Mouse (Mus musculus) telencephalon, adult 2 months (tissue): ENCODE data around the gene Rnf187.

ENCODE experiments used
- DNase-seq: peaks from one replicate; pipeline ENCODE4 v3.0.0-alpha.2; 2011; ENCODE audit warnings: low read depth, low spot score

Rnf187 gene

DNA sequence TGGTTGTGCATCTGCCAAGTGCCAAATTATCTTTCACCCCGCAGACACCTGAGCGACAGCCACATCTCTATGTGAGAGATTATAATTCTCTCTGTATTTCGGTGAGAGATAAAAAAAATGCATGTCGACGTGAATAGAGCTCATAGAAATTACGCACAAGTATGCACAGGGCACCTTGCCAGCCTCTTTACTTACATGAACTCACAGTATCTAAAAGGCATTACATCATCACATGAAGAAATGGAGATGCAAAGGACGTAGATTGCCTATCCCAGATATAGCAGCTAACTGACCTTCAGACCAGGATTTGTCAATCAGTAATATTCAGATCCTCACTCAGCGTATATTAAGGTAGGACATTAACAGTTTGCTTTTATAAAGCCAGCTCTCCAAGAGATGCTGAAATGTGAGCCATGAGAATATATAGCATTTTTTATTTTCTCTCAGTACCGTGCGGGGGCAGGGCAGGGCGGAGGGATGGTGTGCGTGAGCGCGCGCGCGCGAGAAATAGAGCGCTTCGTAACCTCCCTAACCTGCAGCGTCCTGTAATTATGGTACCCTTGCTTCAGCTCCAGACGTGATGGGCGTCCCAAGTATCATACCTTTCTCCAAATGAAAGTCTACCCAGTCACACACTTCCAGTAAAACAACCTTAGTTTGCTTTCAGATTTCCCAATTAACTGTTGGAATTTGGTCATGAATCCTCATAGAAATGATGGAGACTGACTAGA, 9.2 kb upstream of the Rnf187 start:
- no peak for DNase-seq

DNA sequence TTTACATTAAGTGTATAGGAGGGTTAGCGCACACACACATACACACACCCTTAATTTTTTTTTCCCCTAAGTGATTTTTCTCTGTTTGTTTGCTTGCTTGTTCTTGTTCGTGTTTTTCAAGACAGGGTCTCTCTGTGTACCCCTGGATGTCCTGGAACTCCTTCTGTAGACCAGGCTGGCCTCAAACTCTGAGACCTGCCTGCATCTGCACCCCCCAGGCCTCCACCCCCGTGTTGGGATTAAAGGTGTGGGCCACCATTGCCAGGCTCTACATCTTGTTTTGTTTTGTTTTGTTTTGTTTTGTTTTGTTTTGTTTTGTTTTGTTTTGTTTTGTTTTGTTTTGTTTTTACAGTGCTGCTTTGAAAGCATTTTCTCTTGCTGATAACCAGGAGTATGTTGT, 8.6 kb upstream of the Rnf187 start:
- no peak for DNase-seq

DNA sequence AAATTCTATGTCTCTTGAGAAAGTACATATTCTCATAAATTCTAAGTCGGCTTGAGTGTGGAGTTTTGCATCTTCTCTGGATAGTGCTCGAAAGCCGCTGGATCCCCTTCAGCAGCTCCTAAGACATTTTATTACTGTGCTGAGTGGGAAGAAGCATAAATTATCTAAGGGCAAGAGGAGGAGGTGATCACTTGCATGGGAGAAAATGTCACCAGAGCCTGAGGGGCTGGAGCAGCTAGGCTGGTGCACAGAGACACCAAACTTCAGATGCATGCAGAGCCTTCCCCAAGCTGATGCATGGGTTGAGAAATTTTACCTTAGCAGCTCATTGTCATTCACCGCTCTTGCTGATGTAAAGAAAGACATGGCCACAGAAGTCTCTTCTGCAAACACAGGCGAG, 5.4 kb upstream of the Rnf187 start:
- no peak for DNase-seq

DNA sequence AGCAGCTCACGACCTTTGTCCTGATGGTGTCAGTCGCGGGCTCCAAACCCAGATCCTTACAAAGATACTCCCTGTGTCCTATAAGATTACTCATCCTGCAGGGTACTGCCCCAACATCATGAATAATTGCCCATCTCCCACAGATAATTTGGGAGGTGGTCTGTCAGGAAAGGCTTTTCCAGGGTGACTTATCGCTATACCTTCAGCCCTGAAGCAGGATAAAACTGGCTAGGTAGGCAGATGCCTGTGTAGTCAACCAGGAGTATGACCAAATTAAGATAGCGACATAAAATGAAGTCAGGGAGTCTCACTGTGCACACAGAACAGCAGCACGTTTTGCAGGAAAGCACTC, 348 bp upstream of the Rnf187 start:
- no peak for DNase-seq

DNA sequence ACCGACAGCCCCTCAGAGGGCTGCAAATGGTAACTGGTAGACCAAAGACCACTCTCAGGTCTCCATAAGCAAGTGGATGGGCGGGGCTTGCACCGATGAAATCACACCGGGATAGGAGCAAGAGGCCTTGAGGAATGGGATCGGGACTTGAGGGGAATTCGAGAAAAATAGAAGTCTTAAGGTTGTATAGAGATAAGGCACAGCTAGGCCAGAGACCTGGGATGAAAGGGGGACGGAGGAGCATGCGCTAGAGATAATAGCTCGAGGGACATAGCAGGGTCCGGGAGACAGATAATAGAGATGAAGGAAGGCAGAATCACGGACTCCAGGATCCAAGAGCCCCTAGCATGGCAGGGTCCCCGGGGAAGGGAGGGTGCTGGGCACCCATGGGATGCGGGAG, 807 bp downstream of the Rnf187 start:
- no peak for DNase-seq

DNA sequence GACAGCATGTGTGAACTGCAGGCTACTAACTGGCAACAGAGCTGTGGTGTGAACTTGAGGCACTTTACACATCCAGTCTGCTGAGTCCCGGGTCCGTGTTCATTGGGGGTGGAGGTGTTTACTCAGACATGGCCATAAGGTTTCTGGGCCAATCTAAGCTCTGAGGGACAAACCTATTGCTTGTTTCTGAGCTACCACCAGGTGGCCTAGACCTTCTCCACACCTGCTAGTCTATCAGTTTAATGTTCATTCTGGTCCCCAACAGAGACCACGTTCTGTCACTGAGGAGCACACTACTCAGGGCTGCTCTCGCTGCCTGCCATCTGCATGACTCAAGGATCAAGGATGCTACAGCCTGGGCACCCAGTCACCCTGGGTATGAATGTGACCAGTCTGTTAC, 7.1 kb downstream of the Rnf187 start:
- DNase-seq = no peak

DNA sequence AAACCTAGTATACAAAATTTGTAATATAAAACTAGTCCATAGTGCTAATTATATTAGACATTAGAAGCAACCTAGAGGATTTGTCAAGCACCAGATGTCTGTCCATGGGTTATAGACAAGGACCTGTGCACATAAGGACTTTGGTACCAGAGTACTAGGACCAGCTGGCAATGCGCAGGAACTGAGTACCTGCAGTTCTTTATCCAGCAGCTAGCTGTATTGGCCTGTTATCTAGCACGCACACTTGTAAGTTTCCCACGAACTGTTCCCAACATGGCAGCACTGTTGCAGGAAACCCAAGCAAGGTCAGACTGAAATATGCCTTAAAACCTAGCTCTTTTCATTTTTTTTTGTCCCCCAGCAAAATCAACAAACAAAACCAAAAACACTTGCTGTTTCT, 8.5 kb downstream of the Rnf187 start:
- no peak for DNase-seq

DNA sequence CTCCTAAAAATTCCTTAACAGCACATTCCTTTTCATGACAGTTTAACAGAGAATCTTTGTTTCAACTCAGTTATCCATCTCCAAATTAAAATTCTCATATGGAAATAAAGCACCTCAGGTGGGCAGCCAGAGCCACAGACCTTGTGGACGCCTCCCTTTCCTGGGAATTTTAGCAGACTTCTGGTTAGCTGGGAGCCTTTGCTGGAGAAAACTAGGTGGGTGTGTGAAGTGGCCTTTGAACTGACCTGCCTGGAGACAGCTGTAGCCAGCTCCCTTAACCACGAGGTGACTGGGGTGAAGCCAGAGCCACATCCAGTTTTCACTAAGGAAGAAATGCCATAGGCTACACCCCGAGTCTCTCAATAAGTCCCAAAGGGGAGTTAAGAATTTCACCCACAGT, 9.1 kb downstream of the Rnf187 start:
- no peak for DNase-seq

DNA sequence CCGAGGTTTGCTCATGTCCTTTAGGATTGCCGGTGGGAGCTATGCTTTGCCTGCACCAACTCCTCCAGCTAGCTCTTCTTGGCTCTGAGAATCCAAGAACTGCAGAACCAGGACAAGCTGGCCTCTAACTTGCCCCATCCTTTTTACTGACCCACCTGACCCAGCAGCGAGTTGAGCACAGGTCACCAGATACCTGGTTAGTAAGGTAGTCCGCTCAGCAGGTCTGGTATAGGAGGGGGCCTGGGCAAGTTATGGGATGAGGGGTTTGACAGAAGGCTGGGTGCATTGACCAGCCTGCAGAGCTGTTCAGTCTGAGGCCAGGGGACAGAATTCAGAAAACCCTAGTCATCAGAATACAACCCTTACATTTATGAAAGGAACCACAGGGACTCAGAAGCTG, 9.7 kb downstream of the Rnf187 start:
- DNase-seq = no peak

DNA sequence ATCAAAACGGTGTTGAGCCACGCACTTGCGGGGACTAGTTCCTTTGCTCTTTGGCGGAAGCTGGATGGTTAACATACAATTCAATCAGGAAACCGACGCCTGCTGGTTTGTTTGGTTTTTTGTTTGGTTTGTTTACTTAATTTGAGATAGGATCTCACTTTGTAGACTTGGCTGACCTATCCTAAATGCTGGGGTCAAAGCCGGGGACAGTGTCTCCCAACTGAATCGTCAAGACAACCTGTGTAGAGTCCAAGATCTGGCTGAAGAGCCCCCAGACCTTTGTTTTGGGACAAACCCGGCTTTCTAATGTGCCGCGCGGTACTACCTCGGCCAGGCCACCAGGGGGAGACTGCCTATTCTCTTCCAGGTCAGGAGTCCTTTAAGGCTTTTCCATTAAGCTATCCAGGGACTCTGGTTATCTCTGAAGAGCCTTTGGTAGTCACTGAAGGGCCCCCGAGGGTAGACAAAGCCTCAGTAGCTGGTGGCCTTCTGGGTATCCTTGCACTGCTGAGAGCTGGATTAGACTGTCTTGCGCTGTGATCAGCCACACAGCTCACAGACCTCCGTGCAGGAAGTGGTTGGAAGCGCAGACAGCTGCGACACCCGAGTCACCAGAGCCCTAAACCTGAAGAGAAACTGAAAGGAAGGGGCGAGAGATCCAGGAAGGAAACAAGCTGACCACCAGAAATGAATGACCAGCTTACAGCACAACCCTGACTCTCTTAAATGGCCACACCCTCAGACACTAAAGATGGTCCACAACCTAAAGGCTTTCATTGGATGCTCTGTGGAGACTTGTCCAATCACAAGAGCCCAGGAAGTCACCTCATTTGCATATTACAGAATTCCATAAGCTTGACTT, 10.7 kb downstream of the Rnf187 start:
- DNase-seq = peak; percentile 21

DNA sequence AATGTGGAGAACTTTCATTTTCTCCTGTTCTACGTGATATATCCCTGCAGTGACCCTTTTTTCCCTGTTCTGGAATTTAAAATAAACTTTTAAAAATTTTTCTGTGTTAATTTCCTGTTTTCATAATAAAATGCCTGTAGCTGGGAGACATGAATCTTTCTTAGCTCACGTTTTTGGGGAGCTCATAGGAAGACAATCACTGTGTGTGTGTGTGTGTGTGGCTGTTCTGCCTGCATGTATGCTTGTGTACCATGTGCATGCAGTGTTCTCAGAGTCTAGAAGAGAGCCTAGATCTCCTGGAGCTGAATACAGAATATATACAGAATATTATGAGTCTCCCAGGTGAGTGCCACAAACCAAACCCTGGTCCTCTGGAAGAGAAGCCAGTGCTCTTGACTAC, 11.7 kb downstream of the Rnf187 start:
- DNase-seq = no peak

DNA sequence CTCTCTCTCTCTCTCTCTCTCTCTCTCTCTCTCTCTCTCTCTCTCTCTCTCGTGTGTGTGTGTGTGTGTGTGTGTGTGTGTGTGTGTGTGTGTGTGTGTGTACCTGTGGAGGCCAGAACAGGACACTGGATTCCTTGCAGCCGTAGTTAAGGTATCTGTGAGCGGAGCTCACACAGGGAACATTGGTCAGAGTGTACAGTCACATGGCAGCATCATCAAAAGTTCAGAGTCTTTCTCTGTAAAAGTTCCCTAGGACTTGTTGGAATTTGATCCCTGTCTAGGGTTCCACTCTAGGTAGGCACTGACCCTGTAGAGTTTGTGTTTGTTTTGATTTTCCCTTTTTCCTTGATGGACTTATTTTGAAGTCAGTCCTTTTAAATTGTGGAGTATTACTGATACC, 12.1 kb downstream of the Rnf187 start:
- no peak for DNase-seq

DNA sequence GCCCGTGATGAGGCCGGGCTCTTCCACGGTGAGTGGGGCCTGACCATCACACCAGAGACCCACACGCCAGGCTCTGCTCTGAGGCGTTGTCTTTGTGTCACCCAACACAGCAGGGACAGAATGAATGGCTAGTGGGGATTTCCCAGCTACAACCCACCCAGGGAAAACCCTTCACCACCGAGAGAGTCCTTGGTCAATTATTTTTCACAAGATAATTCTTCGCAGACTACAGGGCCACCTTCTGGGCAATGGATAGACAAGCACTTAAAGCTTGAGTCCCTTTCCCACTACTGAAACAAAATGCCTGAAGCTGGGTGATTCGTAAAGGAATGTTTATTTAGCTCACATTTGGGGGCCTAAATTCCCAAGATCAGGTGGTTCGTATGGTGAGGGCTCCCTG, 16.3 kb downstream of the Rnf187 start:
- no peak for DNase-seq

DNA sequence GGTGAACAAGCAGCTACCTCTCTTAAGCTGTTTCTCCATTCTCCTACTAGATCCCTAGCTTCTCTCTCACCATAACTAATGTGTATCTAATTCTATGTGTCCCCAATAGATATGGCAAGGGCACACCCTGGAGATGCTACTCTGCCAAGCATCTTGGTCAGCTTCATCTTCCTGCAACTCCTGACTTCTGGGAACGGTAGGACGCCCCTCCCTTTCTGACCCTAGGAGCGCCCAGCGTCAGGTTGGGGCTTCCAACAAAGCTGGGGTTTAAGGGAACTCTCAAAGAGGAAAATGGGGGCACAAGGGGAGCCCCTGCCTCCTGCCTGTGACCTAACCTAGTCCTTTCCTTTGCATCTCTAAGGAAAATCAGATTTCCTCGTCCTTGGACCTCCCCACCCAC, 20.0 kb downstream of the Rnf187 start:
- no peak for DNase-seq

DNA sequence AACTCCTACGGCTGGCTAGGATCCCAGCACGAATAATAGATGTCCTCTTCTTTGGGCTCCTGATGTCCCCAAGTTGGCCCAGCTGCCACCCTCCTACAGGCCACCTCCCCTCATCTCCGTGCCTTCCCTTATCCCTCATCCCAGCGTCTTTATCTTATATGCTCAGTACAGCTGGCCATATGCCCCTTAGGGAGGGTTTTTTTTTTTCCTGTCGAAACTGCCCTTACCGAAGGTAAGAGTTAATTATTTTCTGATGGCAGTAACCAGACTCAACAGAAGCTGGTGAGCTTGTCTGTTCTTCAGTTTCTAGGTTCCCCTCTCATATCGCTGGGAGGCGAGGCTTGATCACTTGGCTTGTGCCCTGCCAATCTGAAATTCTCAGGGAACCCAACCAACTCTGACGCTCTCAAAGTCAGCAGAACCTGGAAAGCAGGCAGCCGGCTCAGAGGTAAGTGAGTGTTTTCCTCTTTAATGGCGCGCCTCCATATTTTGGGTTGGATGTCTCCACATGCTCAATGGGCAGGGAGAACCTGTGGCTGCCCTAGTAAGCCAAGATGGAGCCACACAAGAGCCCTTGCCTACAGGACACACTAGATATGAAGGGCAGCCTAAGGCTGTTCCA, 20.9 kb downstream of the Rnf187 start, which contains the start of gene Btnl10:
Gene Btnl10 (plus strand): TSS at position 164 of the 622 bp plus-strand sequence.
- no peak for DNase-seq

DNA sequence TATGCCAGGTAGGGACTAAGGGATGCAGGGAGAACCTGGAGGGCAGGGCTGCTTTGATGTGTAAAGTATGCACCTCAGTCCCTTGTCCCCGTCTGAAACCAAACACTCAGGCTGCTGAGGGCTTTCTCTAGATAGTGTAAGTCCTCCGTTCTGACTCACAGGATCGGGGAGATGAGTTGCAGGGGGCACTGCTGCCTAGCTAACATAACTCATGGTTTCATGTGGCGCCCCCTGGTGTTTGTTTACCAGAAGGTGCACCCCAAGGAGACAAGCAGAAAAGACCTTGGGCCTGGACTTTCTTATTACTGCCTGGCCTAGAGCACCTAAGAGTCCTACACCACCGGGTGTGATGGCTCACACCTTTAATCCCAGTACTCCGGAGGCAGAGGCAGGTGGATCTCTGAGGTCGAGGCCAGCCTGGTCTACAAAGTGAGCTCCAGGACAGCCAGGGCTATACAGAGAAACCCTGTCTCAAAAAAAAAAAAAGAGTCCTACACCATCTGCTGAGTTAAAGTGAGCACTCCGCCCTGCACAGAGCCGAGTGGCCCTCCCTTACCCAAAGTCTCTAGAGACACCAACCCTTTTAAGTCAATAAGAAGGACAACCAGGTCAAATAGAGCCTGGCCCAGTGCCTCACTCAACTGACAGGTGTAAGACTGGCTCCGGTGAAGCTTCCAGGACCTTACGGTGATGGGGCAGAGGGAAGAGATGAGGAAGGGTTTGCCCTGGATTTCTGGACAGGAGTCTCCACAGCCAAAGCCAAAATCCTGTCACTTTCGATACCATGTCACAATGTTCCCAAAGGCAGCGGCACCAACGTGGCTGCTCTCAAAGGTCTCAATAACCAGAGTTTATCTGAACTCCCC, 21.6 kb downstream of the Rnf187 start:
- DNase-seq = no peak

DNA sequence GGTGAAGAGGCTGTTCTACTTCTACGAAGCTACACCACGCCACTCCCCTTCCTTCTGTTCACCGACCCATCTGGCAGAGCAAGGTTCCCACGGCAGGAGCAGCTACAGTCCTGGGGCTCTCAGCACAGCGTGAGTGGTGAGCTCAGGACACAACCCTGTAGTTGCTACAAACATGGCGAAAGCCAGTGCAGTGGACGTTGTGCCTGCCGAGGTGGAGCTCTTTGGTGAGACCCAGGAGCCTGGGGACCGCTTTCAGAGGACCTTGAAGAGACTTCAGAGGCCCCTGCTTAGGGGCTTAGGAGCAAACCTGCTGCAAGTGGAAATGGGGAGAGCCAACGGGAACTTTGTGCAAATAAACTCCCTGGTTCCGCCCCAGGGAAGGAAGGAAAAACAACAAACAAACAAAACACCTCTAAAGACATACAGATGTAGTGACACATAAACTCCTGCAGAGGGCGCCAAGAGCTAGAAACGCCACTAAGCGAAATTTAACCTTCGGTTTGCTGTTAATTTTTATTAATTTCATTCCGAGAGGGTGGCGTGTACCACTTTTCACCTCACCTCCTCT, 24.2 kb downstream of the Rnf187 start:
- DNase-seq = no peak

DNA sequence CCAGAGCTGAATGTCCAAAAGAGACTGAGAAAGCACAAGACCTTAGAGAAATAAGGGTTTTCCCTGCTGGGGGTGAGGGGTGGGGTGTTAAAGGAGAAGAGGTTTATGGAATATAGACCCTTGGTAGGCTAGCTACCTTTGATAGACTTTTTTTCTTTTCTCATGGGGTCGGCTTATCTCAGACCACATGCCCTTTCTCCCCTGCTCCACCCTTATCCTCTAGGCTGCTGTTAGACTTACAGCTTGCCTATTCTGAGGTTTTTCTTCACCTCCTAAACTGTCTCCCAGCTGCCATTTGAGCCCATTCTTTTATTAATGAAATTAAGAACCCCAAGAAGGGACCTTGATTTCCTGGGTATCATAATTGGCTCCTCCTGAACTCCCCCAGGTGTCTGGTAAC, 24.9 kb downstream of the Rnf187 start:
- DNase-seq = no peak

DNA sequence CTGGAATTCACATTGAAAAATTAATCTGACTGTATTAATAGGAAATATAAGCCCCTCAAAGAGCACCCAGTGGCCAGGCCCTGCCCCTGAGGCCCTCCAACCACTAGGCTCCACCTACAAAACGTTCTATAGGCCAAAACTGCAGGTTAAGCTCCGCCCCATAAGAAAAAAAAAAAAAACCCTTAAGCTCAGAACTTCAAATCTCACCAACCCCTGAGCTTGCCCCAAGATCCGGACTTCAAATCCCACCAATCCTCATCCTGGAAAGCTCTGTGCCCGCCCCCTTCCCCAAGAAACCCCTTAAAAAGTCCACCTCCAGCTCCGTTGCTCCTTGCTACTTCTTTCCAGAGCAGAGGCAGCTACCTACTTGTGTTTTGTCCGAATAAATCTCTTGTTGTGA, 33.9 kb downstream of the Rnf187 start:
- DNase-seq = peak; percentile 12

DNA sequence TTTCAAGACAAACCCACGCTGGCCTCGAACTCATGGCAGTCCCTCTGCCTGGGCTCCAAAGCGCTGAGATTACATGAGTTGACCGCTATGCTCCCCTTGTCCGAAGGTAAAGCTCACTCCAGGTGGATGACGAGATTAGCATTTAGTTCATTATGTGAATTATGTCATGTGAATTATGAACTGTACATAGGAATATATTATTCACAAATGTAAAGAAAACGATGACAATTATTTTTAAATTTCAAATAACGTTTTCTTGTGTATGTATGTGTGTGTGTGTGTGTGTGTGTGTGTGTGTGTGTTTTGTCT, 34.4 kb downstream of the Rnf187 start:
- DNase-seq = no peak

DNA sequence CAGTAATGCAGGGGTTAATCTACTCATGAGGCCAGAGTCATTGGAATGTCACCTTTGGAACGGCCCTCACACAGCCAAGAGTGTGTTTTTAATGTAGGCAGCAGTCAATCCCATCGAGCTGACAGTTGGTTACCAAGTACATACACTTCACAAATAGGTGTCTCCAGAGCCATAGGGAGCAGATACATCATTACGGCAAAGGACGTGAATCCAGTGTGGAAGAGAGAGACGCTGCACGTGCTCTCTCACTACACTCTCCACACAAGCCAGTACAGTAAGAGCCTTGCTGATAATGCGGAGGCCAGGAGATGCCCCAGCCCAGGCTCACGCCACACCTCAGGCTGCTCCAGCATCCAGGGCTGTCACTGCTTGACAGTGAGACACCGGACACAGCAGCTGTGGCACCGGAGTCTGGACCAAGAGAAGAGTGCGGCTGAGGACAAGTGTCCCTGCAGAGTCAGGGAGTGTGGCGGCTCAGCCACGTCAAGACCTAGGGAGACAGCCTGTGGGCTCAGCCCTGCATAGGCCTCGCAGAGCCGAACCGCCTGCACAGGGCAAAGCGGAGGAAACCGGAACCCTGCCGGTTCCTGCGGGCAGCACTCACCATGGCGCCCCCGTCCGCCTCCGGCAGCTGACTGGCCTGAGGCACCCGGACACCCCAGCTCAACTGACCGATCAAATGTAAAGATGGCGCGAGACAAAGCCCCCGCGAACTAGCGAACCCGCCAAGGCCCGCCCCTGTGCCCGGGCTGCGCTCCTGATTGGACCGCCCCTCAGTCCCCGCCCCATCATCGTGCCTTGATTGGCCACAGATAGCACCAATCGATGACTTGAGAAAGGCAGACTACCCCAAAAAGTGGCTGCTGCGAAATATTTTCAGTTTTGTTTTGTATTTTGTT, 35.0 kb downstream of the Rnf187 start, which contains the start of gene Zfp39:
Gene Zfp39 (minus strand): TSS at position 715 of the 899 bp plus-strand sequence.
- peak; percentile 86 for DNase-seq
